Mouse (Mus musculus): ENCODE data around the gene Rasa3. TPM values are rescaled to one million over a fixed set of nuclear protein-coding genes. Genes with fewer than 3 reads are reported as not detected.
A peak's percentile ranks its signal among the peaks of the same experiment; 100 is the strongest.

Rasa3 gene
- polyA plus RNA-seq, 1 experiment from 2014 or later, result 9.9 TPM

- Histone ChIP-seq H3K27me3 (replicated peaks; ENCODE audit: control insufficient read depth, insufficient read depth, low read length) (no peaks in the 10 kb centered on the region), H3K36me3 (ENCODE audit: control insufficient read depth, insufficient read depth) (no peaks in the 10 kb centered on the region), H3K27ac (ENCODE audit: low read depth, low read length) (no peak overlapping the region), H3K9me3 (ENCODE audit: control insufficient read depth) (no peaks in the 10 kb centered on the region), H3K4me1 (replicated peaks; ENCODE audit: control insufficient read depth, insufficient read depth, low read length) (peaks cover 5% of the 10 kb centered on the region; the same call in 1 of the 2 replicates), H3K4me3 (ENCODE audit: low read depth, low read length) (no peak overlapping the region), H3K4me2 (replicated peaks; ENCODE audit: low read depth) (no peak overlapping the region), H3K9ac (ENCODE audit: low read depth, low read length) (no peak overlapping the region)
- ATAC-seq, result no peak
- 79% methylated on average over 10 of the region's 10 CpGs for WGBS
- TF ChIP-seq CTCF (IDR thresholded peaks at IDR 0.05; ENCODE audit: low read depth), result no peak
Observed at GRCm38 (mm10) chr8:13671246-13672003, 6.0 kb downstream of the Rasa3 start.

GRCm38 (mm10) chr8:13670011-13670471 lies 7.4 kb downstream of the Rasa3 start:
- WGBS, result 74% methylated on average over 17 of the region's 17 CpGs
- no peak for ATAC-seq

GRCm38 (mm10) chr8:13668367-13668766 lies 9.0 kb downstream of the Rasa3 start:
- no peaks in the 10 kb centered on the region for H3K36me3 ChIP-seq (ENCODE audit: control insufficient read depth, insufficient read depth)
- peaks cover 8% of the 10 kb centered on the region; the same call in 1 of the 2 replicates for H3K4me1 ChIP-seq (replicated peaks; ENCODE audit: control insufficient read depth, insufficient read depth, low read length)
- no peak for TF ChIP-seq CTCF (IDR thresholded peaks at IDR 0.05; ENCODE audit: low read depth)
- H3K9ac ChIP-seq (ENCODE audit: low read depth, low read length), result no peak overlapping the region
- no peak for ATAC-seq
- WGBS, result 53% methylated on average over 10 of the region's 10 CpGs
- no peaks in the 10 kb centered on the region for H3K27me3 ChIP-seq (replicated peaks; ENCODE audit: control insufficient read depth, insufficient read depth, low read length)
- peak overlapping the region; percentile 79 for H3K27ac ChIP-seq (ENCODE audit: low read depth, low read length)
- H3K9me3 ChIP-seq (ENCODE audit: control insufficient read depth), result no peaks in the 10 kb centered on the region
- H3K4me2 ChIP-seq (replicated peaks; ENCODE audit: low read depth), result no peak overlapping the region
- no peak overlapping the region for H3K4me3 ChIP-seq (ENCODE audit: low read depth, low read length)

More at GRCm38 (mm10) chr8:13670011-13670471, 7.4 kb downstream of the Rasa3 start:
- TF ChIP-seq CTCF (IDR thresholded peaks at IDR 0.05; ENCODE audit: low read depth), result no peak
- no peak overlapping the region for H3K4me3 ChIP-seq (ENCODE audit: low read depth, low read length)
- H3K9ac ChIP-seq (ENCODE audit: low read depth, low read length), result no peak overlapping the region
- no peaks in the 10 kb centered on the region for H3K9me3 ChIP-seq (ENCODE audit: control insufficient read depth)
- no peak overlapping the region for H3K27ac ChIP-seq (ENCODE audit: low read depth, low read length)
- H3K27me3 ChIP-seq (replicated peaks; ENCODE audit: control insufficient read depth, insufficient read depth, low read length), result no peaks in the 10 kb centered on the region
- no peak overlapping the region for H3K4me2 ChIP-seq (replicated peaks; ENCODE audit: low read depth)
- H3K36me3 ChIP-seq (ENCODE audit: control insufficient read depth, insufficient read depth), result no peaks in the 10 kb centered on the region
- peaks cover 8% of the 10 kb centered on the region; the same call in 1 of the 2 replicates for H3K4me1 ChIP-seq (replicated peaks; ENCODE audit: control insufficient read depth, insufficient read depth, low read length)

GRCm38 (mm10) chr8:13667917-13668316 lies 9.5 kb downstream of the Rasa3 start:
- Histone ChIP-seq H3K9ac (ENCODE audit: low read depth, low read length) (no peak overlapping the region), H3K27me3 (replicated peaks; ENCODE audit: control insufficient read depth, insufficient read depth, low read length) (no peaks in the 10 kb centered on the region), H3K4me3 (ENCODE audit: low read depth, low read length) (no peak overlapping the region), H3K4me1 (replicated peaks; ENCODE audit: control insufficient read depth, insufficient read depth, low read length) (peaks cover 8% of the 10 kb centered on the region; the same call in 1 of the 2 replicates), H3K9me3 (ENCODE audit: control insufficient read depth) (no peaks in the 10 kb centered on the region), H3K4me2 (replicated peaks; ENCODE audit: low read depth) (0 out of 2 replicates have a peak overlapping the region, but pooled peaks have one; percentile 9), H3K36me3 (ENCODE audit: control insufficient read depth, insufficient read depth) (no peaks in the 10 kb centered on the region), H3K27ac (ENCODE audit: low read depth, low read length) (peak overlapping the region; percentile 79)
- ATAC-seq, result peak; percentile 40; the same call in 1 of the 2 replicates
- WGBS, result 62% methylated on average over 4 of the region's 4 CpGs
- TF ChIP-seq CTCF (IDR thresholded peaks at IDR 0.05; ENCODE audit: low read depth), result peak; percentile 72

GRCm38 (mm10) chr8:13665944-13666343 lies 11.5 kb downstream of the Rasa3 start:
- no peaks in the 10 kb centered on the region for H3K9me3 ChIP-seq (ENCODE audit: control insufficient read depth)
- H3K27ac ChIP-seq (ENCODE audit: low read depth, low read length), result no peak overlapping the region
- no peak for TF ChIP-seq CTCF (IDR thresholded peaks at IDR 0.05; ENCODE audit: low read depth)
- H3K4me1 ChIP-seq (replicated peaks; ENCODE audit: control insufficient read depth, insufficient read depth, low read length), result peaks cover 8% of the 10 kb centered on the region; the same call in 1 of the 2 replicates
- ATAC-seq, result no peak
- H3K4me2 ChIP-seq (replicated peaks; ENCODE audit: low read depth), result no peak overlapping the region
- H3K9ac ChIP-seq (ENCODE audit: low read depth, low read length), result no peak overlapping the region
- no peaks in the 10 kb centered on the region; the same call in 1 of the 2 replicates for H3K36me3 ChIP-seq (ENCODE audit: control insufficient read depth, insufficient read depth)
- WGBS, result 62% methylated on average over 8 of the region's 8 CpGs
- no peaks in the 10 kb centered on the region for H3K27me3 ChIP-seq (replicated peaks; ENCODE audit: control insufficient read depth, insufficient read depth, low read length)
- H3K4me3 ChIP-seq (ENCODE audit: low read depth, low read length), result no peak overlapping the region

GRCm38 (mm10) chr8:13665538-13665937 lies 11.9 kb downstream of the Rasa3 start:
- ATAC-seq, result no peak
- H3K27ac ChIP-seq (ENCODE audit: low read depth, low read length), result no peak overlapping the region
- H3K9me3 ChIP-seq (ENCODE audit: control insufficient read depth), result no peaks in the 10 kb centered on the region
- no peak overlapping the region for H3K4me2 ChIP-seq (replicated peaks; ENCODE audit: low read depth)
- 77% methylated on average over 4 of the region's 4 CpGs for WGBS
- no peak for TF ChIP-seq CTCF (IDR thresholded peaks at IDR 0.05; ENCODE audit: low read depth)
- no peak overlapping the region for H3K9ac ChIP-seq (ENCODE audit: low read depth, low read length)
- H3K4me1 ChIP-seq (replicated peaks; ENCODE audit: control insufficient read depth, insufficient read depth, low read length), result peaks cover 8% of the 10 kb centered on the region; the same call in 1 of the 2 replicates
- H3K4me3 ChIP-seq (ENCODE audit: low read depth, low read length), result no peak overlapping the region
- no peaks in the 10 kb centered on the region; the same call in 1 of the 2 replicates for H3K36me3 ChIP-seq (ENCODE audit: control insufficient read depth, insufficient read depth)
- H3K27me3 ChIP-seq (replicated peaks; ENCODE audit: control insufficient read depth, insufficient read depth, low read length), result no peaks in the 10 kb centered on the region
